ENCODE assay signal across 25 mouse cellular contexts in the genomic region with DNA sequence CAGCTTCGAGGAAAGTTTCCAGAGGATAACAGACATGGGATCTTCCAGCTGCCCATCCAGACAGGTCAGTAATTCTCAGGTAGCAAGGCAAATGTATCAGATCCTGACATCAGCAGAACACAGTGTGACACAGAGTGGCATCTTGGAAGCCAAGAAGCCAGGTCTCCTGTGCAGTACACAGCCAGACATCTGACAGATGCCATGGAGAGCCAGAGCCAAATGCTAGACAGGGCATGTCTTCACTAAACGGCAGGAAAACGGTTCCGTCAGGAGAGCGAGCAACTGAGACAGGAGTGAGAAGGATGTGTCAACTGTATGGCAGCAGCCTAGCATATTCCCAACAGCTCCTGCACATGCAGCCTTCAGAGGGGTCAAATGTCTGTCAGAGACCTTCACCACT. TPM values are rescaled to one million over a fixed set of nuclear protein-coding genes. Genes with fewer than 3 reads are reported as not detected.
"Had no signal": no experiment of that assay in that cellular context is flagged by ENCODE, and none has a peak within 500 bp of the region (broad histone marks: within the 10 kb centered on the region; RNA-seq: fewer than 3 reads in every experiment).

No protein-coding gene starts in this region.

- DNase-seq: gastrocnemius, adult 2 months; gastrocnemius, postnatal 10 days; gastrocnemius, postnatal 25 days; heart, adult 2 months; heart, postnatal 14 days; heart, postnatal 4 days; kidney, adult 18-20 months; kidney, adult 8-10 months; kidney, postnatal 10 days; kidney, postnatal 25 days; kidney, postnatal 4 days; layer of hippocampus, adult 9-11 months; liver; liver, embryonic 13.5 days; liver, postnatal 0 days had no signal

- H3K27ac ChIP-seq: gastrocnemius, adult 2 months; heart, adult 2 months; heart, embryonic 13.5 days; heart, embryonic 15.5 days; hindbrain, embryonic 10.5 days; hindbrain, embryonic 12.5 days; hindbrain, embryonic 14.5 days; intestine, embryonic 15.5 days; left cerebral cortex, adult 2 months; limb, embryonic 10.5 days; limb, embryonic 12.5 days; liver, embryonic 13.5 days; liver, embryonic 15.5 days had no signal

- H3K4me3 ChIP-seq: gastrocnemius, adult 2 months; heart, adult 2 months; heart, embryonic 13.5 days; heart, embryonic 15.5 days; hindbrain, embryonic 10.5 days; hindbrain, embryonic 12.5 days; intestine, embryonic 15.5 days; left cerebral cortex, adult 2 months; limb, embryonic 10.5 days; limb, embryonic 12.5 days; liver, embryonic 13.5 days; liver, embryonic 15.5 days had no signal

RNA-seq across cellular contexts. Expression of a gene that starts 45.7 kb away (rescaled TPM):
- total RNA-seq: gastrocnemius, adult 2 months had no signal
